Mouse (Mus musculus): Measurements from ENCODE around the gene Tmem200b.

Gene Tmem200b

GRCm38 (mm10) chr4:131950657-131951056, 29.1 kb downstream of the Tmem200b start:
- no peak for DNase-seq (ENCODE audit: low spot score)

GRCm38 (mm10) chr4:131957161-131957560, 35.6 kb downstream of the Tmem200b start:
- no peak for DNase-seq (ENCODE audit: low spot score)

GRCm38 (mm10) chr4:131968873-131969272, 47.3 kb downstream of the Tmem200b start:
- no peak for DNase-seq (ENCODE audit: low spot score)

- no peak for DNase-seq (ENCODE audit: low spot score)
These were observed 48.8 kb downstream of the Tmem200b start for GRCm38 (mm10) chr4:131970244-131970853.

All from ovary, postnatal 10 days (tissue).